Mouse (Mus musculus) C2C12 (cell line): Measurements from ENCODE around the gene Hist1h2ba.

ENCODE experiments used
- CTCF ChIP-seq: IDR thresholded peaks from one replicate; pipeline ENCODE4 v1.5.1; 2011; ENCODE audit not compliant: control insufficient read depth, insufficient read depth, insufficient read length
- MYOD1 ChIP-seq: IDR thresholded peaks from one replicate; pipeline ENCODE4 v1.6.1; 2011; ENCODE audit warnings: low read depth; ENCODE audit not compliant: control insufficient read depth, insufficient read length
- USF1 ChIP-seq: IDR thresholded peaks from one replicate; pipeline ENCODE4 v1.6.1; 2011; ENCODE audit warnings: low read depth, mild to moderate bottlenecking, control low read depth, moderate library complexity

DNA sequence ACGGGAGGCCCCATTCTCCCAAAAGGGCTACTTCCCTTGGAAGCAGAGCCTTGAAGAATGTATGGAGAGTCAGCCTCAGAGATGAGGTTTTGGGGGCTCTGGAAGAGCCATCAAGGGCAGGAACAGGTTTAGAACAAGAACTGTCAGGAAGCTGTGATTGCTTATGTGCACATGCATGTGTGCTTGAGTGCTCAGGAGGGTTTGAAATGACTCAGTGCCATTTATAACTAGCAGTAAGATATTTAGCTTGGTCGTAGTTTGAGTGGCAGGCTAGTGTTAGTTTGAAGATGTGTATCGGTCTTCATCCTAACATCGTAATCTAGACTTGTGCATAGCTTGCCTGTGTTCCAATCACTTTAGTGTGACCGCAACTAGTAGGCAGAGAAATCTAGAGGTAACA, 27.1 kb downstream of the Hist1h2ba start:
- TF ChIP-seq USF1 (no peak), CTCF (no peak), MYOD1 (no peak)
